Mouse (Mus musculus) gastrocnemius, postnatal 25 days (tissue): ENCODE results near the gene Nmur1. TPM values are rescaled to one million over a fixed set of nuclear protein-coding genes. Genes with fewer than 3 reads are reported as not detected.

Experiments used
- microRNA-seq, 2 experiments: library from miRNA; unstranded; fragments of <30 nt; microRNA quantifications; one replicate each; pipeline ENCODE4 v1.2.0; 2021; ENCODE audit warnings: borderline replicate concordance in 2 of 2
- total RNA-seq, 2 experiments: library from RNA; stranded (reverse); gene quantifications; 1 replicate in 1 of 2; 2 replicates in 1 of 2; pipeline ENCODE4 v1.2.3; 2021

Nmur1 gene
- total RNA-seq, 2 experiments from 2014 or later: not detected

Small RNA genes within 50 kb of the gene (microRNA-seq; reads per million reads assigned to microRNA genes)
- gene mmu-mir-3535: 7.4 to 16.1 reads per million in 2 experiments

Other genes starting within 250 kb of the Nmur1 start
- gene B3gnt7, start 123.4 kb downstream of the Nmur1 start, total RNA-seq: not detected
- 10 to 100 TPM; 84.0 to 88.2 TPM for gene Ncl, start 66.8 kb downstream of the Nmur1 start, total RNA-seq
- not detected for gene Tex44, start 101 bp upstream of the Nmur1 start, total RNA-seq
- 100 to 1,000 TPM; 100 to 129 TPM for gene Ptma, start 100.5 kb upstream of the Nmur1 start, total RNA-seq
- 10 to 100 TPM; 21.9 to 29.6 TPM for gene Pde6d, start 156.4 kb upstream of the Nmur1 start, total RNA-seq
- gene Cops7b, start 156.7 kb upstream of the Nmur1 start, total RNA-seq: 10 to 100 TPM in 1 of 2 experiments, 1 to 10 TPM in 1; 9.6 to 10.4 TPM
- gene Nppc, start 244.3 kb upstream of the Nmur1 start, total RNA-seq: 1 to 10 TPM in 1 of 2 experiments, under 1 TPM in 1; 0.96 to 1.1 TPM